Mouse (Mus musculus): Measurements from ENCODE around the gene Aff1.

DNA sequence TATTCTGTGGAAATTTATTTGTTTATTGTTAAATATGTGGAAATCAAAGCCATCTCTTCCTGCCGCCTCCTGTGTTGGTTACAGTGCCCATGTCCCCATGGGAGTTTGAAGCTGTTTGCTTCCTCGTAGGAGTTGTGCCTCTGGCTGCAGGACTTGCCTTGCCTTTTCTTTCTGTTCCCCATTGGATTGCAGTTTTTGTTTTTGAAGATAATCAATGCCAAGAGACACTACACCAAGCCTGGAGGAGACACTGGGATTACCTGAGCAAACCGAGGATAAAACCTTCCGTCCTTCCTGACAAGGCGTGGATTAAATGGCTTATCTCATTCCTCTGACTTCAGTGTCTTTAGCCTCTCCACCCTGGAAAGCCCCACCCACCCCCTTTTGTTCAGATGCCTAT lies 107.8 kb downstream of the Aff1 start:
- no peak for TF ChIP-seq GATA1 (IDR thresholded peaks at IDR 0.05; ENCODE audit: borderline replicate concordance, low read length)
- TF ChIP-seq FLI1 (IDR thresholded peaks at IDR 0.05; ENCODE audit: low read length), result no peak

Data from megakaryocyte, embryonic 14.5 days (primary cell).